Mouse (Mus musculus) liver, adult 2 months (tissue): ENCODE data around the gene Rpl37a. TPM values are rescaled to one million over a fixed set of nuclear protein-coding genes. Genes with fewer than 3 reads are reported as not detected.

Source experiments
- DNase-seq: peaks from one replicate; pipeline ENCODE4 v3.0.0-alpha.2; 2011; ENCODE audit warnings: low read depth, low spot score; ENCODE audit errors: extremely low read depth
- H3K27ac ChIP-seq: fragments of 200-500 bp; replicated peaks from 2 replicates; pipeline ENCODE4 v1.5.1; 2012; ENCODE audit warnings: low read depth, mild to moderate bottlenecking, control low read depth, inconsistent platforms, low read length; ENCODE audit not compliant: insufficient read depth
- H3K27me3 ChIP-seq: fragments of 200-500 bp; 2 replicates; pipeline ENCODE4 v1.6.1; 2012; ENCODE audit warnings: mild to moderate bottlenecking, moderate library complexity, low read length, inconsistent platforms; ENCODE audit not compliant: control insufficient read depth, insufficient read depth
- H3K36me3 ChIP-seq: fragments of 200-500 bp; 2 replicates; pipeline ENCODE4 v1.6.1; 2012; ENCODE audit warnings: low read length, inconsistent platforms; ENCODE audit not compliant: control insufficient read depth, insufficient read depth
- H3K4me1 ChIP-seq: fragments of 200-500 bp; 2 replicates; pipeline ENCODE4 v1.6.1; 2011; ENCODE audit warnings: low read length; ENCODE audit not compliant: control insufficient read depth, insufficient read depth
- H3K4me3 ChIP-seq: fragments of 200-500 bp; 2 replicates; pipeline ENCODE4 v1.5.1; 2011; ENCODE audit warnings: low read depth, mild to moderate bottlenecking, control low read depth, low read length, moderate library complexity; ENCODE audit not compliant: insufficient read depth
- H3K79me2 ChIP-seq: fragments of 200-500 bp; 2 replicates; pipeline ENCODE4 v1.6.1; 2012; ENCODE audit warnings: inconsistent platforms, mild to moderate bottlenecking, low read length, moderate library complexity; ENCODE audit not compliant: control insufficient read depth, insufficient read depth
- H3K9ac ChIP-seq: fragments of 200-500 bp; 2 replicates; pipeline ENCODE4 v1.6.1; 2012; ENCODE audit warnings: low read depth, mild to moderate bottlenecking, control low read depth, inconsistent platforms, low read length
- CTCF ChIP-seq: fragments of 200-500 bp; IDR thresholded peaks from 2 replicates; pipeline ENCODE4 v1.5.1; 2011; ENCODE audit warnings: low read depth, low read length, control low read depth
- POLR2A ChIP-seq: fragments of 200-500 bp; IDR thresholded peaks from 2 replicates; pipeline ENCODE4 v1.6.1; 2011; ENCODE audit warnings: low read length, control low read depth; ENCODE audit not compliant: insufficient read depth; ENCODE audit errors: extremely low read depth
- WGBS: fragments of 180-500 bp; shearing (Covaris S2); methylation state at CpG from one replicate; pipeline ENCODE4 v1.1.7; 2018; 5-methylcytosine and 5-hydroxymethylcytosine counted together
- polyA plus RNA-seq: library from polyadenylated mRNA; depleted of rRNA; stranded (reverse); fragments of >200 nt; gene quantifications from 2 replicates; pipeline ENCODE4 v1.2.3, GENCODE M21; 2012
- total RNA-seq: library from RNA; depleted of rRNA; stranded (reverse); fragments of >200 nt; gene quantifications from 2 replicates; pipeline ENCODE4 v1.2.3, GENCODE M21; 2014

The Rpl37a gene
- total and polyA plus RNA-seq, 2 experiments, result 237 to 394 TPM

DNA sequence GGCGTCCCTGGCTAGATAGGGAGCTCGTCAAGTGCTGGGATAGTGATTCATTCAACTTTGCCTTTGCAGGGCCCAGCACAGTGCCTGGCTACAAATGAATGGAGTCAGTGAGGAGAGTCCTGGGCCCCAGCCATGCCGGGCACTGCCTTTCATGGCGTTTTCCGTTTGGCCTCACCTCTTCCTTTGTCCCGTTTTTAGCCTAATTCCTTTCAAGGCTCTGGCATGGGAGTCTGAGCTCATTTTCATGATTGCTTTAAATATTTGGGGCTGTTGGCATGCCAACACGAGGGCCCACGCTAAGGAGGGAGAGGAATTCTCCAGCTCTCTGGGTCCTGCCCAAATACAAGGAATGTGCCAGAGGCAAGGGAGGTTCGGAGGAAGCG is 28.6 kb downstream of the Rpl37a start:
- TF ChIP-seq POLR2A, result no peak
- no peak for TF ChIP-seq CTCF
- Histone ChIP-seq H3K27me3 (no peaks in the 10 kb centered on the region), H3K4me3 (no peak overlapping the region), H3K4me1 (peaks cover 2% of the 10 kb centered on the region; the same call in 1 of the 2 replicates), H3K27ac (no peak overlapping the region), H3K9ac (no peak overlapping the region), H3K36me3 (no peaks in the 10 kb centered on the region), H3K79me2 (no peaks in the 10 kb centered on the region)
- DNase-seq, result no peak
- 89% methylated on average over 10 of the region's 10 CpGs for WGBS

DNA sequence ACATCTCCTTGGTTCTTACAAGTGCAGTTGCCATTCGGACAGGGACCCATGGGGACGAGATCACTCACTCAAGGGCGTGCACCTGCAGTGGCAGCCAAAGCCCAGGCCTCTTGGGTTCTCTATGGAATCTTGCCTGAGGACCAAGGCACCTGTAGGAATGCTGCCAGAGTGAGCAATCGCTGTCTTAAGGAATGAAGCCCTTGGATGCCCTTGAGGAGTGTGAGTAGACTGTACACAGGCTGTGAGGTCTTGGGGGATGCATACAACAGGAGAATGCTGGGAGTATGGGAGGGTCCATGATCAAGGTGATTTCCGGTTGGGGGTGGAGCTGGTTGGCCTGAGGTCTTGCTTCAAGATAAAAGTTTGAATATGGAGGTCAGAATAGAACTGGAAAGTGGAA is 30.3 kb downstream of the Rpl37a start:
- no peaks in the 10 kb centered on the region for H3K36me3 ChIP-seq
- no peak overlapping the region for H3K9ac ChIP-seq
- no peak overlapping the region for H3K27ac ChIP-seq
- no peak overlapping the region for H3K4me3 ChIP-seq
- TF ChIP-seq CTCF, result no peak
- TF ChIP-seq POLR2A, result no peak
- H3K79me2 ChIP-seq, result no peaks in the 10 kb centered on the region
- peaks cover 2% of the 10 kb centered on the region; the same call in 1 of the 2 replicates for H3K4me1 ChIP-seq
- no peak for DNase-seq
- H3K27me3 ChIP-seq, result no peaks in the 10 kb centered on the region
- WGBS, result 90% methylated on average over 5 of the region's 5 CpGs

DNA sequence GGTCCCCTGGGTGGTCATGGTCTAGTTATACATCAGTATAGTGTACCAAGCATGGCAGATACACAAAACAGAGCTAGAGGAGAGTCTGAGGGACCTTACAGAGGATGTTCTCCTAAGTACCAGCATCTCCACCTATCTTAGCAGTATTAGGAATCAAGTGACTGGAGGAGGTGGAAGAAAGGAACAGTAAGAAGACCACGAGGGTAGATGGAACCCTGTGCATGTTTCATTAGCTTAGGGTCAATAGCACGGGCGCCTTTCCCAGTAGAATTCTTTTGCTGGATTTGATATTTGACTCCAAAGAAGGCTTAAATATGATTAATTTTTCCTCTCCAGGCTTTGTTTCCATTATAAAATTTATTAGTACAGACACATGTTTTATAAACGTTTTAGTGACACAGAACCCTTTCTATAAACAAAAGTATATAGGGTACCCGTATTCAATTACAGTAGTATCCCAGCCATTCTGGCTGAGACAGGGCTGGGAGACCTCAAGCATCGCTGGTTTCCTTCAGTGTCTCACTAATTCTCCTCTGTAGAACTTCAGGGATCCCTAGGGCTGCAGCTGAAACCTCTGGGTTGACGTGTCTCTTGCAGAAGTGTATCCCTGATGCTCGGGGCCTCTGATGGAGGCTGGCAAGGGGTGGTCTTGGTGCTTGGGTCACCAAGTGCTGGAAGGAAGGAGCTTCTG is 33.9 kb downstream of the Rpl37a start:
- H3K79me2 ChIP-seq, result no peaks in the 10 kb centered on the region
- WGBS, result 86% methylated on average over 8 of the region's 8 CpGs

DNA sequence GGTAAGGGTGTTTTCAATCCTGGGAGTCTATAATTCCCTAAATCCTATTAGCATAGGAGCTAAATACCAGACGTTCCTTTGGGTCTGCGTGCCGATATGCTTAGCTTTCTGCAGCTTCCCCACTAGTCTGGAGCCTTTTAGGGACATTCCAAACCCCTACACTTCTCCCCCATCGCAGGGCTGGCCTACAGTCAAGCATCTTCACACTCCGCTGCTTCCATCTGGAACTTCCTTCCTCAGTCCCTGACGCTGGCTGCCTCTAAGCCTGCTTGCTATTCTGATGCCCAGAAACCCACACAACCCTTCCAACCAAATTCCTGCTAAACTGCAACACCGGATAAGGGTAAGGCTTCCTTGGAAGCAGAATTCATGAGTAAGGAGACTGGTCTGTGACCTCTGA is 35.3 kb downstream of the Rpl37a start:
- Histone ChIP-seq H3K9ac (no peak overlapping the region), H3K79me2 (no peaks in the 10 kb centered on the region)

More for the DNA sequence above, 33.9 kb downstream of the Rpl37a start:
- Histone ChIP-seq H3K27me3 (no peaks in the 10 kb centered on the region), H3K9ac (no peak overlapping the region), H3K4me1 (no peaks in the 10 kb centered on the region), H3K4me3 (no peak overlapping the region), H3K36me3 (no peaks in the 10 kb centered on the region), H3K27ac (no peak overlapping the region)
- DNase-seq, result no peak
- TF ChIP-seq CTCF (no peak), POLR2A (no peak)

DNA sequence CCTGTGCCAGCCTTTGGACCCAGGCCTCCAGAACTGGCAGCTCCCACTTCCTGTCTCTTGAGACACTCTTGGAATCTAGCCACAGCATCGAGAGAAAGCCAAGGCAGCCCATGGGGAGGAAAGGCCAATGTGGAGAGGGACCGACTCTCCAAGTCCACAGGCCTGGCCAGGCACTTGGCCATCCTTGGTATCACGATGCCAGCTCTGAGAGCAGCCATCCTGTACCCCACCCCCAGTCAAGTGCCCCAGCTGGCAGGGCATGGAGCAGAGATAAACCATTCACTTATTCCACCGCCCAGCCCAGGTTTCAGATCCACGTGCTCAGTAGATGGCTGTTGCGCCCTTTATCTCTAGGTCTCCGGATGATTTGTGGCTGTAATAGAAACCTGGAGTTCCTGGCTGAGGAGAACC is 40.3 kb downstream of the Rpl37a start:
- H3K4me3 ChIP-seq, result no peak overlapping the region
- DNase-seq, result peak; percentile 86
- no peaks in the 10 kb centered on the region for H3K27me3 ChIP-seq
- H3K27ac ChIP-seq, result no peak overlapping the region
- no peaks in the 10 kb centered on the region for H3K79me2 ChIP-seq
- H3K9ac ChIP-seq, result no peak overlapping the region
- no peak for TF ChIP-seq POLR2A
- WGBS, result 39% methylated on average over 7 of the region's 7 CpGs
- H3K4me1 ChIP-seq, result no peaks in the 10 kb centered on the region
- H3K36me3 ChIP-seq, result no peaks in the 10 kb centered on the region

More for the DNA sequence above, 35.3 kb downstream of the Rpl37a start:
- TF ChIP-seq CTCF (no peak), POLR2A (no peak)
- DNase-seq, result no peak
- H3K4me1 ChIP-seq, result no peaks in the 10 kb centered on the region
- H3K27me3 ChIP-seq, result no peaks in the 10 kb centered on the region
- no peak overlapping the region for H3K27ac ChIP-seq
- no peaks in the 10 kb centered on the region for H3K36me3 ChIP-seq
- no peak overlapping the region for H3K4me3 ChIP-seq
- WGBS, result 89% methylated on average over 7 of the region's 7 CpGs

DNA sequence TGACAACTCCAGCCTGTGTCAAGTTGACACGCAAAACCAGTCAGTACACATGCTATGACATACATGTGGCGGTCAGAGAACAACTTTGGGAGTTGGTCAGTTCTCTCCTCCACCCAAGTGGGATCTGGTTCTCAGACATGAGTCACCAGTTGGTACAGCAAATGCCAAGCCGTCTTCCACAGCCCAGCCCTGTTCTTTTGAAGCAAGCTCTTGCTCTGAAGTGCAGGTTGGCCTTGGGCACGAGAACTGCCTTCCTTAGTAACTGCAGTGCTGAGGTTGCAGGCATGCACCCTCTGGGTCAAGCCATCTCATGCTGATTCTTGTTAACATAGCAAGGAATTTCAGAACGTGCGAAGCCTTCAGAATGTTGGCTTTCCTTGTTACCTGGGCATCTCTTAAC is 42.1 kb downstream of the Rpl37a start:
- no peaks in the 10 kb centered on the region for H3K36me3 ChIP-seq
- no peak for DNase-seq
- TF ChIP-seq CTCF (no peak), POLR2A (no peak)
- H3K4me3 ChIP-seq, result no peak overlapping the region
- H3K4me1 ChIP-seq, result no peaks in the 10 kb centered on the region
- H3K27me3 ChIP-seq, result no peaks in the 10 kb centered on the region
- no peak overlapping the region for H3K9ac ChIP-seq
- H3K27ac ChIP-seq, result no peak overlapping the region
- 87% methylated on average over 6 of the region's 6 CpGs for WGBS
- H3K79me2 ChIP-seq, result no peaks in the 10 kb centered on the region
